Mouse (Mus musculus) cortical plate, adult 2 months (tissue): ENCODE results near the gene Pde5a.

Experiments used
- CTCF ChIP-seq: fragments of 200-500 bp; IDR thresholded peaks from 2 replicates; pipeline ENCODE4 v1.5.1; 2011; ENCODE audit warnings: mild to moderate bottlenecking, control low read depth, low read length; ENCODE audit not compliant: insufficient read depth; ENCODE audit errors: extremely low read depth
- POLR2A ChIP-seq: fragments of 200-500 bp; IDR thresholded peaks from 2 replicates; pipeline ENCODE4 v1.6.1; 2011; ENCODE audit warnings: mild to moderate bottlenecking, low read length, control low read depth; ENCODE audit not compliant: insufficient read depth; ENCODE audit errors: extremely low read depth

DNA sequence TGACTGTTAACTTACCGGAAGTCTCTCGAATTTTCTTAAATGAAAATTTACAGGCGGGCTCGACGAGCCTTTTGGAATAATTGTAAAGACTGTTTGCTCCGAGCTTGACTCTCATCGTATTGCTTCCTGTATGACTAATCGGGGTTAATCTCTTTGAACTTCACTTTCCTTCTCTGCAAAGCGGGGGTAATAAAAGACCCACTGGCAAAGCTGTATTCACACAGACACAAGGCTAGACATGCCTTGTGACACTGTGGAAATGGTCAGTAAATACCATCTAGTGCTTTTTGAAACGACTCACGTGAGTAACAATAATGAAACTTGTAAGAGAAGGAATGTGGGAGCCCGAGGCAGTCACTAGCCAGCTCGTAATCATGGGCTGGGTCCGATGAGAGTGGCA is 35.0 kb downstream of the Pde5a start:
- TF ChIP-seq CTCF (no peak), POLR2A (no peak)
